Mouse (Mus musculus) liver, postnatal 0 days (tissue): ENCODE results near the gene Cbfa2t3.

Experiments
- CTCF ChIP-seq: sonication (generic); IDR thresholded peaks from 2 replicates; pipeline ENCODE4 v1.5.1; 2016; ENCODE audit warnings: antibody characterized with exemption, low read depth
- EP300 ChIP-seq: IDR thresholded peaks from 2 replicates; pipeline ENCODE4 v1.6.1; 2016; ENCODE audit warnings: antibody characterized with exemption, low read depth, mild to moderate bottlenecking

DNA sequence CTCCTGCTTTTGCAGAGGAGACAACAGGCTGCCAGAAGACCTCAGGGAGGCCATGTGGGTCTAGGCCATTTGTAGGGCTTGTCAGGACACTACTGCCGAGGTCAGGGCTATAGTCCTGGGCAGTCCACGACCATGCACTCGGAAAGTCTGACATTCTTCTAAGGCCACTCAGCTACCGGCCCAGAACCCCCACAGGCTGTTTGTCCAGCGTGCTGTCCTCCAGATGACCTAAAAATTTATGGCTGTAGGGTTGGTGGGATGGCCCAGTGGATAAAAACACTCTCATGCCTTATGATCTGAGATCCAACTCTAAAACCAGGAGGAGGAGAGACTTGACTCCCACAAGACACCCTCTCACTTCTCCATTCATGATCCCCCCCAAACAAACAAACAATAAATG is 35.2 kb downstream of the Cbfa2t3 start:
- TF ChIP-seq CTCF (no peak), EP300 (no peak)
